Mouse (Mus musculus) kidney, embryonic 14.5 days (tissue): ENCODE measurements around the gene Mul1. TPM values are rescaled to one million over a fixed set of nuclear protein-coding genes. Genes with fewer than 3 reads are reported as not detected.
"Not testable (repeated sequence)": the region's sequence is repeated elsewhere in the genome, so short reads cannot be mapped to it uniquely, and the experiment has no call there.

Experiments
- ATAC-seq: fragments of 200-750 bp; cut with Nextera tagmentation; 2 replicates; pipeline ENCODE4 v1.8.0; 2017; ENCODE audit warnings: moderate number of reproducible peaks, mild to moderate bottlenecking, moderate TSS enrichment, moderate library complexity; ENCODE audit not compliant: low FRiP score, low TSS enrichment
- H3K27ac ChIP-seq: fragments of 300-500 bp; sonication (generic); 2 replicates; pipeline ENCODE4 v1.5.1; 2014; ENCODE audit warnings: low read depth, mild to moderate bottlenecking, low read length, moderate library complexity, mixed read lengths
- H3K27me3 ChIP-seq: fragments of 300-500 bp; sonication (generic); 2 replicates; pipeline ENCODE4 v1.6.1; 2014; ENCODE audit warnings: mild to moderate bottlenecking, low read length; ENCODE audit not compliant: control insufficient read depth, insufficient read depth
- H3K36me3 ChIP-seq: fragments of 300-500 bp; sonication (generic); 2 replicates; pipeline ENCODE4 v1.6.1; 2014; ENCODE audit warnings: low read length, mixed read lengths; ENCODE audit not compliant: control insufficient read depth, insufficient read depth
- H3K4me1 ChIP-seq: fragments of 300-500 bp; sonication (generic); 2 replicates; pipeline ENCODE4 v1.6.1; 2014; ENCODE audit warnings: low read length, mixed read lengths; ENCODE audit not compliant: control insufficient read depth, insufficient read depth
- H3K4me2 ChIP-seq: fragments of 300-500 bp; sonication (generic); replicated peaks from 2 replicates; pipeline ENCODE4 v1.6.1; 2014; ENCODE audit warnings: low read depth, mild to moderate bottlenecking, low read length
- H3K4me3 ChIP-seq: fragments of 300-500 bp; sonication (generic); 2 replicates; pipeline ENCODE4 v1.5.1; 2014; ENCODE audit warnings: mild to moderate bottlenecking, low read length
- H3K9ac ChIP-seq: fragments of 300-500 bp; sonication (generic); 2 replicates; pipeline ENCODE4 v1.6.1; 2014; ENCODE audit warnings: low read depth, mild to moderate bottlenecking, low read length, moderate library complexity
- H3K9me3 ChIP-seq: fragments of 300-500 bp; sonication (generic); 2 replicates; pipeline ENCODE4 v1.6.1; 2016; ENCODE audit warnings: low read length; ENCODE audit not compliant: control insufficient read depth
- WGBS: fragments of 180-500 bp; shearing (Covaris S2); extraction: QIAGEN DNeasy Blood & Tissue Kit; methylation state at CpG from one replicate; pipeline ENCODE4 v1.1.7; 2014; 5-methylcytosine and 5-hydroxymethylcytosine counted together
- polyA plus RNA-seq: library from polyadenylated mRNA; unstranded; fragments of >200 nt; fragmentation: Nextera tagmentation; extraction: Ambion mirVana; gene quantifications from 2 replicates; pipeline ENCODE4 v1.2.1, GENCODE M21; 2014

The Mul1 gene
- polyA plus RNA-seq, 1 experiment from 2014 or later, result 16.9 TPM

DNA sequence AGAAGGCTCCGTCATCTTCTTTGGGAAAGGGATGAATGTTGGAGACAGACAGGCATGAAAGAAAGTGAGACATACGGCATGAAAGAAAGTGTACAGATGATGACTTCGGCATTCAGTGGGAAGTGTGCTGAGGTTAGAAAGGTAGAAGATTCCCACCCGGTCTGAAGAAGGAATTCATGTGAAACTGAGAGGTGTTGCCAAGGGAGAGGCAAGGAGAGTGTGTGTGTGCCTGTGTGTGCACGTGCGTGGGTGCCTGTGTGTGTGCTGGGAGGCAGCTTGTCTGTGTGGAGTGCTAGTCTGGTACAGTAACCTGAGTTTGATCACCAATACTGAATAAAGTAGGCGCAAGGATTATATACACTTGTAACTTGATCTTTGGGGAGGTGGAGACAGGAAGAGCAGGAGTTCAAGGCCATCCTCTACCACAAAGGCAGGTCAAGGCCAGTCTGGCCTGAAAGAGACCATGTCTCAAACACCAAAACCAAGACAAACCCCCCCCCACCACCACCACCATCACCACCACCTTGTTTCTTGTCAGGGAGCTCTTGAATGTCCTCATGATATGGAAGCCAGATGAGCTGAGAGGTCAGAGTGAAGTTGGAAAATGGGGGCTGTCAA lies 22.9 kb upstream of the Mul1 start:
- H3K9me3 ChIP-seq, result no peaks in the 10 kb centered on the region
- no peaks in the 10 kb centered on the region for H3K36me3 ChIP-seq
- no peak for ATAC-seq
- 40% methylated on average over 7 of the region's 7 CpGs for WGBS
- no peak overlapping the region for H3K9ac ChIP-seq
- H3K27me3 ChIP-seq, result no peaks in the 10 kb centered on the region; the same call in 1 of the 2 replicates
- no peak overlapping the region for H3K27ac ChIP-seq
- no peak overlapping the region for H3K4me2 ChIP-seq
- H3K4me3 ChIP-seq, result no peak overlapping the region
- peaks cover 7% of the 10 kb centered on the region for H3K4me1 ChIP-seq

DNA sequence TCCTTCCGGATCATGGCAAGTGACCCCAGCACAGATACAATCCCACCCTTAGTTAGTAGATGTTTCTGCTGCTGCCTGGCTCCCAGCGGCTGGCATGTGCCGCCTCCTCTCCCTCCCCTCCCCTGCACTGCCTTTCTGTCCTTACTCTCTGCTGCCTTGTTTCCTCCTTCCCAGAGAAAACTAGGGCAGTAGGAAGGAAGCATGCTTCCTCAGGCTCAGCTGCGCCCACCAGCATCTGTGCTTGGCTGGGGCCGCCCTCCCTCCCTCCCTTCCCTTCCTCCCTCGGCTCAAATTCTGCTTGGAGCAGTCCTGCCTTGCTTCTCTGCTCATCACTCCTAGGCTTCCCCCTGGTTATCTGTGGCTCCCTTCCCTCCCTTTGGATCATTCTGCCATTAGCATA lies 19.7 kb upstream of the Mul1 start:
- Histone ChIP-seq H3K9me3 (no peaks in the 10 kb centered on the region), H3K9ac (0 out of 2 replicates have a peak overlapping the region, but pooled peaks have one; percentile 35), H3K4me3 (no peak overlapping the region), H3K27me3 (no peaks in the 10 kb centered on the region; the same call in 1 of the 2 replicates), H3K4me1 (peaks cover 7% of the 10 kb centered on the region), H3K4me2 (no peak overlapping the region; the same call in 1 of the 2 replicates), H3K36me3 (no peaks in the 10 kb centered on the region), H3K27ac (peak overlapping the region; percentile 62; the same call in 1 of the 2 replicates)
- peak; percentile 68 for ATAC-seq
- WGBS, result 17% methylated on average over 6 of the region's 6 CpGs

DNA sequence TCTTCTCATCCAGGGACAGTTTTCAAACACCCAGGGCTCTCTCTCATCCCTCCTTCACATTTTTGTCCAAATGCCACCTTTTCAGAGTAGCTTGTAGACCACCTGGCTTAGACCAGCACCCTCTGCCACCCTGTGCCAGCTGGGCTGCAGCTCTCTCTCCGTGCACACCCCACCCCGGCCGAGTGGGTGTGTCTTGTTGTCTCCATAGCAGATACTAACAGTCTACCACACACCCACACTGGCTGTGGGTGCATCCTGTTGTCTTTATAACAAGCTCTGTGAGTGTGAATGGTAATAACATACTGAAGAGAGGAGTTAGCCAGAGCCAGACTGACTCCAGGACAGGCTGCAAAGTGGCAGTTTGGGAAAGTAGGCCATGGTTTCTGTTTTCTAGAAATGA lies 18.5 kb upstream of the Mul1 start:
- Histone ChIP-seq H3K36me3 (no peaks in the 10 kb centered on the region), H3K9ac (no peak overlapping the region), H3K4me1 (peaks cover 7% of the 10 kb centered on the region), H3K4me3 (no peak overlapping the region), H3K4me2 (no peak overlapping the region), H3K9me3 (no peaks in the 10 kb centered on the region), H3K27me3 (no peaks in the 10 kb centered on the region; the same call in 1 of the 2 replicates), H3K27ac (no peak overlapping the region)
- WGBS, result 79% methylated on average over 3 of the region's 3 CpGs
- ATAC-seq, result no peak

DNA sequence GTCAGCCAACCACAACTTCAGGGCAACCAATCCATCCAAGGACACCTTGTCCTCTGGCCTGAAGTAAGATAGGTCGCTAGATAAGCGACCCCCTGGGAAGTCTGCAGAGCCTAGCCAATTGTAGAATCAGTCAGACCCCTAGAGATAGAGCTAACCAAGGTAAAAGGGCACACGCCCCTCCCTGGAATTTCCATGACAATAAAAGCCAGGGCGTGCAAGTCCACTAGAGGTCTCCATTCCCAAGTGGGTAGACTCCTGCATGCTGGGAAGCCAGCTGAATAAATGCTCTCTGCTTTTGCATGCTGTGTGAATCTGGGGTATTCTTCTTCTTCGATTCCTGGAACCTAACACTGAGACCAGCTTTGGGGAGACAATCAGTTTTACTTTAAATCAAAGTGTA lies 18.1 kb upstream of the Mul1 start:
- Histone ChIP-seq H3K4me1 (peaks cover 7% of the 10 kb centered on the region), H3K9ac (no peak overlapping the region), H3K27me3 (no peaks in the 10 kb centered on the region; the same call in 1 of the 2 replicates), H3K4me3 (no peak overlapping the region), H3K9me3 (no peaks in the 10 kb centered on the region), H3K27ac (no peak overlapping the region), H3K36me3 (no peaks in the 10 kb centered on the region), H3K4me2 (no peak overlapping the region)
- ATAC-seq, result no peak
- 65% methylated on average over 5 of the region's 5 CpGs for WGBS

DNA sequence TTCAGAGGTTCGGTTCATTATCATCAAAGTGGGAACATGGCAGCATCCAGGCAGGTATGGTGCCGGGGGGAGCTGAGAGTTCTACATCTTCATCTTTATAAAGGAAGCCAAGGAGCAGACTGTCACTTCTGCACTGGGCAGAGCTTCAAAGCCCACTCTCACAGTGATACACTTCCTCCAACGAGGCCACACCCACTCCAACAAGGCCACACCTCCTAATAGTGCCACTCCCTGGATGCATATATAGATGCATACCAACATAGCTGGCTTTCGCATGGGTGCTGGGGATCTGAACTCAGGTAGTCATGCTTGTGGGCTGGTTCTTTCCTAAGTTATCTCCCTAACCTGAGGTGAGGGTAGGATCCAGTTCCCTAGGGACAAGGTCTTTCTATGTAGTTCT lies 16.6 kb upstream of the Mul1 start:
- H3K9me3 ChIP-seq, result no peaks in the 10 kb centered on the region
- no peak overlapping the region for H3K4me3 ChIP-seq
- no peaks in the 10 kb centered on the region for H3K27me3 ChIP-seq
- no peak overlapping the region for H3K27ac ChIP-seq
- no peak for ATAC-seq
- WGBS, result 86% methylated on average over 4 of the region's 4 CpGs
- H3K36me3 ChIP-seq, result no peaks in the 10 kb centered on the region
- H3K4me2 ChIP-seq, result no peak overlapping the region
- H3K9ac ChIP-seq, result no peak overlapping the region
- peaks cover 7% of the 10 kb centered on the region for H3K4me1 ChIP-seq

DNA sequence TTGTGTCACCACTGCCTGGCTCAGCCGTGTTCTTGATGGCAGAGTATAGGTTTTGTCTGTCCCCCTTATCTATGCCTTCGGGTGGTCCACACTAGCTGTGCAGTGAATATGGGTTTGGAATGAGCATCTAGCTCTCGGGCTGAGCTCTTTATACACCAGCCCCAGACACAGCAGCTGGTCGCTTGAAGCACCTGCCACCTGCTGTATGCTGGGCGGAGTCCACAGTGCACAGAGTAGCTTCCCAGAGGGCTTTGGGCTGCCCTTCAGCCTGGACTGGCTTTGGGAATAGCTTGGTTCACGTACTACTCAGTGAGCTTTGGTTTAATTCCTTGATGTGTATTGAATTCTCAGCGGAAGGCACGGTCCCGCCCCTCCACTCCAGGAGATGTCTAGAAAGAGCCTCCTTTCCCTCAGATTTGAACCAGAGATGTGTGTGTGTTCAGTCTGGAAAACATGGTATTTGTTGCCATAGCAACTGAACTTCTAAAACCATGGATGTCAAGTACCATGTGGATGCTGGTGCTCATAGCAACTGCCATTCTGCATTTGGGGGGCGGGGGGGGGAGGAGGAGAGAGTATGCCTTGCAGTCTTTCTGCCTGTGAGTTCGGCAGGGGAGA lies 16.0 kb upstream of the Mul1 start:
- Histone ChIP-seq H3K4me3 (no peak overlapping the region), H3K4me2 (no peak overlapping the region), H3K9ac (no peak overlapping the region), H3K36me3 (no peaks in the 10 kb centered on the region), H3K4me1 (peaks cover 7% of the 10 kb centered on the region), H3K27me3 (no peaks in the 10 kb centered on the region), H3K9me3 (no peaks in the 10 kb centered on the region), H3K27ac (no peak overlapping the region)
- ATAC-seq, result no peak
- 65% methylated on average over 11 of the region's 11 CpGs for WGBS

DNA sequence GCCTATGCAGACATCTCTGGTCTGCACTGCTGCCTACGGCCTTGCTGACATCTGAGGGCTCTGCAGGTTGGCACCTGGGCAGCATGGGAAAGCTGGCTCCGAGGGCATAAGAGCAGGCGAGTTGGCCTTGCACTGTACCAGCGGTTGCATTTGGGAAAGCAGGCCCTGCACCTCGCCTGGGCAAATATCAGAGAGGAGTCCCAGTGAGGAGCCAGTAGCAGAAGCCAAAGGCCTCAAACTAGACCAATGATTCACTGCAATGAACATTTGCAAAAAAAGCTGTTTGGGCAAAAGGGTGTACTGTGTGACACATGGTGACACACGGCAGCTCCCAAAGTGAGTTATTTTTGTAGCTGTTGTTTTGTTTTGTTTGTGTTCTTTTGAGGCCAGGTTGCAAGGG lies 9.4 kb upstream of the Mul1 start:
- H3K4me1 ChIP-seq, result no peaks in the 10 kb centered on the region
- no peak overlapping the region for H3K4me2 ChIP-seq
- H3K9me3 ChIP-seq, result no peaks in the 10 kb centered on the region
- H3K9ac ChIP-seq, result no peak overlapping the region
- H3K4me3 ChIP-seq, result no peak overlapping the region
- 85% methylated on average over 6 of the region's 6 CpGs for WGBS
- H3K27me3 ChIP-seq, result no peaks in the 10 kb centered on the region
- ATAC-seq, result no peak
- no peaks in the 10 kb centered on the region for H3K36me3 ChIP-seq
- H3K27ac ChIP-seq, result no peak overlapping the region

DNA sequence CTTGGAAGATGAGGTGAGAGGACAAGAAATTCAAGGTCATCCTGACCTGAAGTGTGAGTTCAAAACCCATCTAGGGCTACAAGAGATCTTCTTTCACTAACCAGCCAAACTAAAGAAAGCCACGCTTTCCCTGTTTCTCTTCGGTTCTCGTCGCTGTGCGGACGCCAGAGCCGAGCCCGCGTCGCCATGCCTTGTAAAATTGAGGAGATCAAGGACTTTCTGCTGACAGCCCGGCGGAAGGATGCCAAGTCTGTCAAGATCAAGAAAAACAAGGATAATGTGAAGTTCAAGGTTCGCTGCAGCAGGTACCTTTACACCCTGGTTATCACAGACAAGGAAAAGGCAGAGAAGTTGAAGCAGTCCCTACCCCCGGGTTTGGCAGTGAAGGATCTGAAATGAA lies 8.9 kb upstream of the Mul1 start:
- WGBS, result 81% methylated on average over 14 of the region's 14 CpGs
- H3K9me3 ChIP-seq, H3K9ac ChIP-seq, H3K27me3 ChIP-seq, H3K4me2 ChIP-seq, ATAC-seq, H3K36me3 ChIP-seq, H3K4me1 ChIP-seq, H3K4me3 ChIP-seq, H3K27ac ChIP-seq: not testable (repeated sequence)
